Mouse (Mus musculus): ENCODE measurements around the gene Tnni2.

The Tnni2 gene

DNA sequence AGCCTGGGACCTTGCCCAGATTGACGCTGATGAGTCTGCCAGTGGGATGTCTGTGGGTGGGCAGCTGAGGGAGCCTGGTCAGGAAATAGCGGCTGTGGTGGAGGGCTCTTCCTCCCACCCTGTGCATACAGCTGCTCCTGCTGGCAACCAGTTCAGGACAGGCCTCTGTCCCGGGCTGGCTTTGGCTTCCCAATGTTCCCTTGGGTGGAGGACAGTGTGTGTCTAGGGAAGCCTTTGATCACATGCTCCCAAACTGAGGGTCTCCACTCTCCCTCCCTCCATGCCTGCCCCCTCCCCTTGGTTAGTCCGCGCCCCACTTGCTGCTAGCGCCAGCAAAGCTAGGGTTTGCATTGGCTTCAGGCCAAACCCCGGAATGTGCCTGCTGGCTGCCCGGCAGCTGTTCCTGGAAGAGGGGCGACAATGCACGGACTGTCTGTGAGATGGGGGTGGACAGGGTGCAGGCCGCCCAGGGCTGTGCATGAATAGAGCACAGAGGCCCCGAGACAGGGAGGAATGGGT is 11.4 kb upstream of the Tnni2 start:
- DNase-seq (ENCODE audit: low spot score in 2 of 2): no peak

- DNase-seq (ENCODE audit: low spot score in 2 of 2): no peak
These were observed 10.5 kb upstream of the Tnni2 start for GRCm38 (mm10) chr7:142431106-142431505.

- peak in 1 of 2 experiments; percentile 41 for DNase-seq (ENCODE audit: low spot score in 2 of 2)
These were observed 8.0 kb upstream of the Tnni2 start for GRCm38 (mm10) chr7:142433623-142434022.

DNA sequence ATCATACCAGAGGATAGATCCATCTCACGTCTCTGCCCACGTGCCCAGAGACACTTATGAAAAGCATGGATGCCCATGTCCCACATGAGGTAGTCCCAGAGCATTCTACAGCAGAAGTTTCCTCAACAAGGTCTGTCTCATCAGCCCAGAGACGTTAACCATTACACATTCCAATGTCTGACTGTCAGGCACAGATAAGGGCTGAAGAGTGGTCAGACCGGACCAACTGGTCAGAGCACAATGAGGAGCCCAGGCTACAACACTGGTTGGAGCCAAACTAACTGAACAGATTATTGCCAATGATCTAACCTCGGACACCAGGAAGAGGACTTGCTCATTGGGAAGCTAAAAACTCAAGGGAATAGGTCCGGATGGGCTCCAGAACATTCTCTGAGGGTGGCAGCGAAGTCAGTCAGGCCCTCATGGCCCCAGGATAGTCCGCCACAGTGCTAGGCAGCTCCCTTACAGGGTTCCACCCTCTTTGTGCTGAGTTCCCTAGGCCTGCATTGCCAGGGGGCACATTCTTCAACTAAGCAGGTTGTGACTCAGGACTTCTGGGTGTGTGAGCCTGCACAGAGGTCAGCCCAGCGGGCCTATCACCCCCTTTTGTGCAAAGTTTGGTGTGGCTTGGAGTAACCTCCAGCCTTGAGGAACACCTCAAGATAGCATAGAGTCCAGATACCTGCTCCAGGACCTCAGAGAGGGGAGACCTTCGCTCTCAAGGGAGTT is 7.3 kb upstream of the Tnni2 start, which contains the start of gene Syt8:
Syt8 (plus strand) TSS at position 714 of the 729 bp plus-strand sequence.
- no peak for DNase-seq (ENCODE audit: low spot score in 2 of 2)

GRCm38 (mm10) chr7:142435524-142435923 is 6.1 kb upstream of the Tnni2 start:
- peak; percentile 66 to 81 for DNase-seq (ENCODE audit: low spot score in 2 of 2)

- DNase-seq (ENCODE audit: low spot score in 2 of 2): no peak
These were observed 4.3 kb upstream of the Tnni2 start for GRCm38 (mm10) chr7:142437324-142437723.

DNA sequence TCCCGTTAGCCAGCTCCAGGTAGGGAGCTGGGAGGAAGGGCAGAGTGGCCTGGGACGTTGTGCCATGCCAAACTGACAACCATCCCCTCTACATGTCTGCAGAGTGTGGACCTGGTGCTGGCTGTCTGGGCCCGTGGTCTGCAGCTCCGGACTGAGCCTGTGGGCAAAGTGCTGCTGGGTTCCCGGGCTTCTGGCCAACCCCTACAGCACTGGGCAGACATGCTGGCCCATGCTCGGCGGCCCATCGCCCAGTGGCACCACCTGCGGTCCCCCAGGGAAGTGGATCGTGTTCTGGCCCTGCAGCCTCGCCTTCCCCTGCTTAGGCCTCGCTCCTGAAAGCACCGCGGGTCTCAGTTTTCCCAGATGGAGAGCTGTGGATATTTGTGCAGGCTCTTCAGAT is 1.6 kb upstream of the Tnni2 start:
- DNase-seq (ENCODE audit: low spot score in 2 of 2): no peak

DNA sequence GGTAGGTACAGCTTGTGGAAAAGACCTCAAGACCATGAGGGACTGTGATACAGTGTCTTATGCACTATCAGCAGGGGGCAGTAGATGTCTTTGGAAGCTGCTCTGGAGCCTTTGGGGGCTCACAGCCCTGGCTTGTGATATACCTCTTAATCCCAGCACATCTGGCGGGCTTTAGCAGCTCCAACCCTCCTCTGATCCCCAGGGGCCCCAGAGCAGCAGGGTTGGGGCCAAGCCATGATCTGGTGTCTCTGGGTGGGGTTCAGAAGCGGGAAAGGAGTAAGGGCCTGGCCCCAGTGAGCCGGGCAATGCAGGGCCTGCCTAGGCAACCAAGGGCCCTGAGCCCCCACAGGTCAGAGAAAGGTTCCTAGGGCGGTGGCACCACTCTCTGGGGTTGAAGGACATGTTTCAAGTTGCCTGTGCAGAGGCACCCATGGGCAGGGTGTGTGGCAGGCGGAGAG is 922 bp upstream of the Tnni2 start:
- DNase-seq (ENCODE audit: low spot score in 2 of 2): peak; percentile 77 to 87

- no peak for DNase-seq (ENCODE audit: low spot score in 2 of 2)
These were observed 686 bp downstream of the Tnni2 start for GRCm38 (mm10) chr7:142442081-142442907.

DNA sequence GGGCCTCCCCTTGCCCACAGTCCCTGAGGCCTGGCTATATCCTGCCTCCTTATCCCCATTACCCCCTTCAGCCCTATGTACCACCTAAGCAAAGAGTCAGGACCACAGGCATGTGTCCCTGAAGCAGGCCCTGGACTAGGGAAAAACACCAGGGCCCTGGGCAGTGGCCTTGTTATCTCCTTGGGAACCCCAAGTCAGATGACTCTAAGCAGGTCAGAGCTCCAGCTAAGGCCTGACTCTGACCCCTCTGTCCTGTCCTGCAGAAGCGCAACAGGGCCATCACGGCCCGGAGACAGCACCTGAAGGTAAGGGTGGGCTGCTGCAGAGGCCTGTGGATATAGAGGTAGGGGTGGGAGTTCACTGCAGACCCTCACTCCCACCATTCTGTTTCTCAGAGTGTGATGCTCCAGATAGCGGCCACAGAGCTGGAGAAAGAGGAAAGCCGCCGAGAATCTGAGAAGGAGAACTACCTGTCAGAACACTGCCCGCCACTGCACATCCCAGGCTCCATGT is 1.4 kb downstream of the Tnni2 start:
- no peak for DNase-seq (ENCODE audit: low spot score in 2 of 2)

GRCm38 (mm10) chr7:142443474-142443873 is 1.9 kb downstream of the Tnni2 start:
- DNase-seq (ENCODE audit: low spot score in 2 of 2): no peak

GRCm38 (mm10) chr7:142444171-142444570 is 2.6 kb downstream of the Tnni2 start:
- DNase-seq (ENCODE audit: low spot score in 2 of 2): no peak

GRCm38 (mm10) chr7:142445324-142445723 is 3.7 kb downstream of the Tnni2 start:
- no peak for DNase-seq (ENCODE audit: low spot score in 2 of 2)

DNA sequence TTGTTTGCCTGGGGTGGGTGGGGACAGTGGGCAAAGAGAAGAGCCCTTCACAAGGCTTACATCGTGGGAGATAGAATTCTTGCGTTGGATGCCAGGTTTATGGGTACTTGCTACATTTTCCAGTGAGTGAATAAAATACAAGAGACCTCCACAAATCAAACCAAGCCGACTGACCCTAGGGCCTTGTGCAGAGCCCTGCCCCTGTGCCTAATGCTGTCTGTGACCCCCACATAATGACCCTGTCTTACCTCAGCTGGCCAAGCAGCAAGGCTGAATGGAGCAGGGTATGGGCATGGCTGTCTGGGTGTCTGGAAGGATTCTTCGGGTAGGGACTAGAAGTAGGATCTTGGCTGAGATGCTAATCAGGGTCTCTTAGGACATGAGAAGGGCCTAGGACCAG is 4.7 kb downstream of the Tnni2 start:
- DNase-seq (ENCODE audit: low spot score in 2 of 2): no peak

DNA sequence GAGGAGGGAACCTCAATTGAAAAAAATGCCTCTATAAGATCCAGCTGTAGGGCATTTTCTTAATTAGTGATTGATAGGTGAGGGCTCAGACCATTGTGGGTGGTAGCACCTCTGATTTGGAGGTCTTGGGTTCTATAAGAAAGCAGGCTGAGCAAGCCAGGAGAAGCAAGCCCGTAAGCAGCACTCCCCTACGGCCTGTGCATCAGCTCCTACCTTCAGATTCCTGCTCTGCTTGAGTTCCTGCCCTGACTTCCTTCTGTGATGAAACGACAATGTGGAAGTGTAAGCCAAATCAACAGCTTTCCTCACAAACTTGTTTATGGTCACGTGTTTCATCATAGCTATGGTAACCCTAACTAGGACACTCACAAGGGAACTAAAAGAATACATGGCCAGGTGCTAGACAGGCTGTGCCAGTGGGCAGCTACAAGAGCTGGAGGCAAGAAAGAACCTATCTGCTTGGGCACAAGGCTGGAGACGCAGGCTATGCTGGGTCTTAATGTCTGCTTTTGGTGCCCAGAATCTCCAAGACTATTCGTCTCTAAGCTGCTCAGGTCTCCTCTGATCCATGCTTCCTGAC is 7.5 kb downstream of the Tnni2 start:
- no peak for DNase-seq (ENCODE audit: low spot score in 2 of 2)

DNA sequence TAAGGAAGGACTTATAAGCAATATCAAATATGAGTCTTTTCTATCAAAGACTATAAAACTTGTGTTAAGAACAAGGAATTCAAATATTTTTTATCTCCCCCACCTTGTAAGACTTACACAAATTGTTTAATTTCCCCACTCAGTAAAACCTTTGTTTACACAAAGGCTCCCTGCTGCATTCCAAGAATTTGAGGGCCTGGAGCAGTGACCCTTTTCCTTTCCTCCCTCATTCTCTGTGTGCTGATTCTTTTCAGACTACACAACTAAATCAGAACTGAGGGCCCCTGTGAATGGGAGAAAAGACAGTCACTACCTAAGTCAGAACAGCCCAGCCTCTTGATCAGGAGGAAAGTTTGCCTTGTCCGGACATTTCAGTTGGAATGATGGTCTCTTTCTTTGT is 13.1 kb downstream of the Tnni2 start:
- DNase-seq (ENCODE audit: low spot score in 2 of 2): no peak

DNA sequence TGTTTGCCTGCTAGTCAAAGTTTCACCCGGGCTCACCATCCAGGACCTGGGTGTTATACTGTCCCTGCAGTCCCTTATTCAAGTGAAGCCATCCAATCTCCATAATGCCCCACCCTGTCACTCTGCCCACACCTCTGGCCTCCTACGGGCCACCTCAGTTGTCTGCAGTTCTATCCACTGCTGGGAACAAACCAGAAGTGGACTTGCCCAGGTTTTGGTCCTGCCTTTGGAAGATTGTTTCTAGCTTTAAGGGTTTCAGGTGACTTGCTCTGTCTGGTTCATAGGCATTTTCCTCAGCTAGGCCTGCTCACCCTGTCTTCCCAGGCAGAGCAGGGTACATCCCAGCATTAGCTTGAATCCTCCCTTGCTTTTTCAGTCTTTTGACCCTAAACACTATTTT is 13.6 kb downstream of the Tnni2 start:
- DNase-seq (ENCODE audit: low spot score in 2 of 2): no peak

GRCm38 (mm10) chr7:142456806-142457205 is 15.2 kb downstream of the Tnni2 start:
- no peak for DNase-seq (ENCODE audit: low spot score in 2 of 2)

DNA sequence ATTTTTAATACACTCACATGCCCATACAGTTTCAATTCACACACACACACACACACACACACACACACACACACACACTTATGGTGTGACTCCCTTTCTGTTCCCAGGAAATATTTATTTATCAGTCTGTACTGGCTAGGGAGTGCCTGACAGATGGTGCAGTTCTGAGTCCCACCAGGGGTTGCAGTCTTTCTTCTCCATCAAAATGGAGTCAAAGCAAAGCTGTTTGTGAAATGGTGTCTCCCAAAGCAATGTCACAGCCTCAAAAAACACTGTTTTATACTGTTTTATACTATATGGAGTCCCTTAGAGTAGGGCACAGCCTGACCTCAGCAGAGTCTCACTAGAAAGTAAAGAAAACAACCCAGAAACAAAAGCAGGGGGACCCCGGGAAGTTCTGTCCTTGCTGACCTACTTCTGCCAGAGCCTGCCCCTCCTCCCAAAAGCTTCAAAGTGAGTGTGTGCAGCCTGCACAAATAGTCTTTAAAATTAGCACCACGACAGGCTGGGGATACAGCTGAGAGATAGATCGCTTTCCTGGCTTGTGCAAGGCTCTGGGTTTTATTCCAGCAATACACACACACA is 15.7 kb downstream of the Tnni2 start:
- DNase-seq (ENCODE audit: low spot score in 2 of 2): peak; percentile 67 to 70

- no peak for DNase-seq (ENCODE audit: low spot score in 2 of 2)
These were observed 16.4 kb downstream of the Tnni2 start for GRCm38 (mm10) chr7:142458026-142458425.

- DNase-seq (ENCODE audit: low spot score in 2 of 2): no peak
These were observed 17.2 kb downstream of the Tnni2 start for GRCm38 (mm10) chr7:142458676-142459298.

All from thymus, postnatal 10 days (tissue).